Mouse (Mus musculus) liver, adult 10 weeks (tissue): Measurements from ENCODE around the gene Sycp2. TPM values are rescaled to one million over a fixed set of nuclear protein-coding genes. Genes with fewer than 3 reads are reported as not detected.

ENCODE experiments used
- polyA plus RNA-seq: library from polyadenylated mRNA; stranded (reverse); fragments of 350-450 nt; fragmentation: Illumina TruSeq; extraction: RNeasy Lipid Tissue Mini Kit (QIAGEN cat#74804); gene quantifications from one replicate; pipeline ENCODE4 v1.2.3, GENCODE M21; 2014; ENCODE audit warnings: low read depth, low replicate concordance

Sycp2 gene
- polyA plus RNA-seq, result 0.11 TPM

GRCm38 (mm10) chr2:178407053-178407815 is at the start of gene Sycp2:
Gene Sycp2, minus strand, starts transcription at chr2:178407685.

DNA sequence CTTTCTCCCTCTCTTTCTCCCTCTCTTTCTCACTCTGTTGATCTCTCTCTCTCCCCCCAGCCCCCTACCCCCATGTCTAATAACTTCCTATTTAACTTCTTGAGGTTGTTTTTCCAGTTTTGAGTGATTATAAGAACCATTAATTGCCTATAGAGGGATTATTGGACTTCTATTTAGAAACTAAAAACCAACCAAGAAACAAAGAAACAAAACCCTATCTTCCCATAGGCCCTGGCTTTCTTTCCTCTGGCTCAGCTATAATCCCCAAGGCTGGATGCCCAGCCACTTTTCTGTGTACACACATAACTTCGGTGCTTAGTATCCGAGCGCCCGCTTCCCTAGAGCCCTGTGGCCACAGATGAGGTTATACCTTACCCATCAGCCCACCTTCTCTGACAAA is 22.7 kb upstream of the Sycp2 start, which contains the start of gene Cdh26:
Gene Cdh26 (plus strand): TSS at position 301 of the 400 bp plus-strand sequence.

DNA sequence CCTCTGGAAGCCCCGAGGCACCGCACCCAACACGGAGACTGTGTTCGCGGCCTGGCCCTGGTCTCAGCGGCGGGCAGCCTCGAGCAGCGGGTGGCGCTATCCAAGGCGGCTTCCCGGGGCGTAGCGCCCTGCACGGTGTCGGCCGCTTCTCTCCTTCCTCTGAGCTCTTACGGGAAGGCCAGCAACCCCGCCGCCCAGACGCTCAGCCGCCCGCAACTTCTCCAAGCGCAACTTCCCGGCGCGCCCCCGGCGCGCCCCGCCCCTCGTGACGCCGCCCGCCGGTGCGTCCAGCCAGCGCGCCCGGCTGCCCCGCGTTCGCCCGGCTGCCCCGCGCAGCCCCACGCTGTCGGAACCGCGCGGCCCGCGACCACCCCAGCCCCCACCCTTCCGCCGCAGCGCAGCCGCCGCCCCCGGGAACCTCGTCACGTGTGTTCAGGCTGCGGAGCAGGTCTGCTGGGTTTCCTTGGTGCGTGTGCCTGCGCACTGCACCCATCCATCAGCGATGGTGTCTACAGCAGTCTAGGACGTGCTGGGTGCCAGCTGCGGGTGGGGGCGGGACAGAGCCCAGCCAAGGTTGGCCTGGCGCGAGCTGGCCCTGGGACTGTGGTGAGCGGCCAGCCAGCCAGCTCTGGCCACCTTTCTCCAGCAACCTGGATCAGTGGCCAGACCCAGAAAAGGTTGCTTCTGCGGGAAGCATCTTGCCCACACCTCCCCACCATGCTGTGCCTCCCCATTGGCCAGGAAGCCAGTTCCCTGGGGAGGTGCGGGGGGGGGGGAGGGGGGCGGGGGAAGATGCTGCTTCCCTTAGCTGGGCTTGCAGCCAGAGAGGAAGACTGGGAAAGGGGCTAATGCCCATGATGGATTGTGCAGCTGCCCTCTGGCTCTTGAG is 7.0 kb upstream of the Sycp2 start, which contains the start of the genes Ppp1r3d and Fam217b:
Gene Ppp1r3d (minus strand): TSS at position 212 of the 889 bp plus-strand sequence.
Gene Fam217b (plus strand): TSS at position 264 of the 889 bp plus-strand sequence.

Other genes starting within 250 kb of the Sycp2 start
- 0.11 TPM for gene Ppp1r3d, start 6.8 kb upstream of the Sycp2 start, polyA plus RNA-seq
- 0.26 TPM for gene Fam217b, start 6.8 kb upstream of the Sycp2 start, polyA plus RNA-seq
- not detected for gene Cdh26, start 22.8 kb upstream of the Sycp2 start, polyA plus RNA-seq